Mouse (Mus musculus) liver, embryonic 15.5 days (tissue): ENCODE measurements around the gene Mrpl42. TPM values are rescaled to one million over a fixed set of nuclear protein-coding genes. Genes with fewer than 3 reads are reported as not detected.

ENCODE experiments used
- ATAC-seq: fragments of 200-750 bp; cut with Nextera tagmentation; 2 replicates; pipeline ENCODE4 v1.8.0; 2017; ENCODE audit warnings: moderate number of reproducible peaks, mild to moderate bottlenecking, moderate library complexity; ENCODE audit not compliant: insufficient read depth
- H3K27ac ChIP-seq: fragments of 300-500 bp; sonication (generic); replicated peaks from 2 replicates; pipeline ENCODE4 v1.5.1; 2015; ENCODE audit warnings: mild to moderate bottlenecking, inconsistent platforms
- H3K27me3 ChIP-seq: fragments of 300-500 bp; sonication (generic); 2 replicates; pipeline ENCODE4 v1.6.1; 2015; ENCODE audit warnings: mild to moderate bottlenecking, inconsistent platforms
- H3K36me3 ChIP-seq: fragments of 300-500 bp; sonication (generic); replicated peaks from 2 replicates; pipeline ENCODE4 v1.6.1; 2015; ENCODE audit warnings: moderate library complexity, mild to moderate bottlenecking, inconsistent platforms
- H3K4me1 ChIP-seq: fragments of 300-500 bp; sonication (generic); replicated peaks from 2 replicates; pipeline ENCODE4 v1.6.1; 2015; ENCODE audit warnings: inconsistent platforms
- H3K4me2 ChIP-seq: fragments of 300-500 bp; sonication (generic); 2 replicates; pipeline ENCODE4 v1.6.1; 2015; ENCODE audit warnings: moderate library complexity, mild to moderate bottlenecking, inconsistent platforms
- H3K4me3 ChIP-seq: fragments of 300-500 bp; sonication (generic); replicated peaks from 2 replicates; pipeline ENCODE4 v1.5.1; 2015; ENCODE audit warnings: mild to moderate bottlenecking, inconsistent platforms
- H3K9ac ChIP-seq: fragments of 300-500 bp; sonication (generic); 2 replicates; pipeline ENCODE4 v1.6.1; 2015; ENCODE audit warnings: moderate library complexity, mild to moderate bottlenecking, inconsistent platforms
- H3K9me3 ChIP-seq: fragments of 300-500 bp; sonication (generic); replicated peaks from 2 replicates; pipeline ENCODE4 v1.6.1; 2016; ENCODE audit warnings: inconsistent platforms
- WGBS: fragments of 180-500 bp; shearing (Covaris S2); methylation state at CpG from one replicate; pipeline ENCODE4 v1.1.7; 2015; ENCODE audit warnings: mixed read lengths; ENCODE audit not compliant: insufficient replicate concordance; 5-methylcytosine and 5-hydroxymethylcytosine counted together
- polyA plus RNA-seq: library from polyadenylated mRNA; unstranded; fragments of >200 nt; fragmentation: Nextera tagmentation; extraction: Ambion mirVana; gene quantifications from 2 replicates; pipeline ENCODE4 v1.2.1, GENCODE M21; 2015

Mrpl42 gene
- polyA plus RNA-seq, 1 experiment from 2014 or later: 157 TPM

DNA sequence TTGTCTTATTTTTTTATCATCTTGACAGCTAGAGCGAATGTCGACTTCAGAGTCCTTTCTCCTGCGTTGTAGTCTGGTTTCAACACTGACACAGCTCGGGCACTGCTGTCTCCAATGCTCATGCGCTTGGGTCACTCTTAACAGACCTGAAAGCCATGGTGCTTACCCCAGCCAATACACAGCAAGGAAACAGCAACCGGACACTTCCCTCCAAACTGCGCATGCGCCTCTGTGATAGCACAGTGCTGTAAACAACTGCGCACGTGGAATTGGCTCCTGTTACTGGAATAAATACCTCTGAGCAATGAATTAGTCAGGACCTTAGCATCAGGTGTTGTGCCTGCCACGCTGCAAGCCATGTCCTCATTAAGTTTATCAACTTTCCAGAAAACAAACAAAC is 24.2 kb downstream of the Mrpl42 start:
- Histone ChIP-seq H3K4me3 (no peak overlapping the region), H3K27me3 (no peaks in the 10 kb centered on the region), H3K4me1 (no peaks in the 10 kb centered on the region), H3K9ac (no peak overlapping the region), H3K27ac (no peak overlapping the region), H3K9me3 (no peaks in the 10 kb centered on the region), H3K36me3 (peaks cover 13% of the 10 kb centered on the region), H3K4me2 (no peak overlapping the region)
- ATAC-seq: no peak
- 69% methylated on average over 11 of the region's 11 CpGs for WGBS

DNA sequence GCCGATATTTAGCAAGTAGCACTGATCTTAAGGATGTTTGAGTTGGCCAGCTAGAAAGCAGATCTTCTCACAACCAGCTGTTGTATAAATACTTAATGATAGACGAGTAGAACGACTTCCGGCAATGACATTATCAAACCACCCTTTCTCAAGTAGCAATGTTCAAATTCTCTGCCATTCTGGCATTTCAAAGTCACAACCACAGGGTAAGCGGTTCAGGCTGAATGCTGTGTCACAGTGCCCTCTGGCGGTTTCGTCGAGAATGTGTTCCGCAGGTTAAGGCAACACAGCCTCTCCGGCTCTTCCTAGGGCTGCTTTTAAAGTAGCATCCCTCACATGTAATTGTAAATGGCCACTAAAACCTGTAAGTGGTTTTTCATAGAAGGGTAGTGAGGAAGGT is 25.8 kb downstream of the Mrpl42 start:
- peaks cover 3% of the 10 kb centered on the region; the same call in 1 of the 2 replicates for H3K36me3 ChIP-seq
- H3K9ac ChIP-seq: no peak overlapping the region
- ATAC-seq: no peak
- WGBS: 11% methylated on average over 10 of the region's 10 CpGs
- no peaks in the 10 kb centered on the region for H3K4me1 ChIP-seq
- H3K4me3 ChIP-seq: no peak overlapping the region
- H3K9me3 ChIP-seq: no peaks in the 10 kb centered on the region
- no peak overlapping the region for H3K4me2 ChIP-seq
- H3K27ac ChIP-seq: no peak overlapping the region
- H3K27me3 ChIP-seq: no peaks in the 10 kb centered on the region

DNA sequence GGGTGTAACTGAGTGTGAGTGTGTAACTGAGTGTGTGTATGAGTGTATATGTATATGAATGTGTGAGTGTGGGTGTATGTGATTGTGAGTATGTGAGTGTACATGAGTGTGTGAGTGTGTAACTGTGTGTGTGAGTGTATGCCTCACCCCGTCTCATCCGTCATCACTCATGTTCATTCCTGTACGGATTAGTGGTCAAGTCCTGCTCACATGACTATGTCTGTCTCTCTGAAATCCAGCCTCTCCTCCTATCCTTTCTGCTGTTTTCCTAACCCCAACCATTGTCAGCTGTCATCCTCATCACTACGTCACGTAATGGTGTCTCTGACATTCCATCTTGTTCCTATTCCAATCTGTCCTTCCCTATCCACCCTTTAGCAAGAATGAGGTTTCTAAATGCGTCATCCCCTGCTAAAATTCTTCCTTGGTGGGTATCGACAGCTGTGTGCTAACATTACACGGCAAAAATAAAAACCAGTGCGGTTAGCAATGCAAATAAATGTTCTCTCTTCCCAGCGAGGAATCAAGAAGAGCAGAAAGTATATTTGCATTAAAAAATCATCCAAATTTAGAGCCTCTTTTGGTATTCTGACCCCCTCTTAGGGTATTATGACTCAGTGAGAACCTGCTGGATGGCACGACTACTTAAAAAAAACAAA is 29.7 kb downstream of the Mrpl42 start:
- no peak overlapping the region for H3K4me2 ChIP-seq
- no peaks in the 10 kb centered on the region for H3K36me3 ChIP-seq
- H3K4me1 ChIP-seq: no peaks in the 10 kb centered on the region
- H3K9ac ChIP-seq: no peak overlapping the region
- no peaks in the 10 kb centered on the region for H3K27me3 ChIP-seq
- H3K4me3 ChIP-seq: no peak overlapping the region
- ATAC-seq: no peak
- no peak overlapping the region for H3K27ac ChIP-seq
- 68% methylated on average over 11 of the region's 11 CpGs for WGBS
- no peaks in the 10 kb centered on the region for H3K9me3 ChIP-seq

DNA sequence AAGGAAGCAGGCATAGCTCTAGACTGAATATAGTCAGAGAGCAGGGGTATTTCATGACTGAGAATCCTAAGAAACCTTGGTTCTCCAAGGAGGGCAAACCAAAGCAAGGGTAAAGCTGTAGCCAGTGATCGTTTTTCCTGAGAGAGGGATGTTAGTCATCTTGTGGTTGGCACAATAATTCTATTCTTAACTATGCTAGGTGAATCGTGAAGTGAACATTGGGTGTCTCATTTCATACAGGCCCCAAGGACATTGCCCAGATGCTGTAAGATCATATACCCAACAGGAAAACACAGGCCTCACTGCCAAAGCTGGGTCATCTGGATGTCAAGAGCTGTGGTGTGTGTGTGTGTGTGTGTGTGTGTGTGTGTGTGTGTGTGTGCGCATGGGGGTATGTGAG is 30.6 kb downstream of the Mrpl42 start:
- Histone ChIP-seq H3K27me3 (no peaks in the 10 kb centered on the region), H3K27ac (no peak overlapping the region), H3K4me3 (no peak overlapping the region), H3K4me1 (no peaks in the 10 kb centered on the region), H3K9me3 (no peaks in the 10 kb centered on the region), H3K4me2 (no peak overlapping the region), H3K36me3 (no peaks in the 10 kb centered on the region), H3K9ac (no peak overlapping the region)
- no peak for ATAC-seq
- WGBS: 60% methylated on average over 3 of the region's 3 CpGs

DNA sequence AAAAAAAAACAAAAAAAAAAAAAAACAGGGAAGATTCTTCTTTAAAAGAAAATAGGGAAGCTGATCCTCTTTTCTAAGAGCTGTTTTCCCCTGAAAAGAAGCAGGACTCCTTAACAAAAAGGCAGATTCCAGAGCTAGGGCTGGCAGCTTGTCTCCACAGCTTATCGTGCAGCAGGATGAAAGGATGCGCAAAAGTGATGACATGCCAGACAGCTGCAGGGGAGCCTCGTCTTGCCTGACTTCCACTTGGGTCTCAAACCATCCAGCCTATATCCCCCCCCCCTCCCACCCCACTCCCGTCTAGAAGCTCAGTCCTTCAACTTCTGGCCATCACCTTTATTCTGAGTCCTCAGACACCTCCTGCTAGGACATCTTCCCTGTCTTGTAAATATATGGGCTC is 32.8 kb downstream of the Mrpl42 start:
- H3K4me1 ChIP-seq: no peaks in the 10 kb centered on the region
- H3K4me2 ChIP-seq: no peak overlapping the region
- no peak overlapping the region for H3K4me3 ChIP-seq
- no peaks in the 10 kb centered on the region for H3K36me3 ChIP-seq
- ATAC-seq: no peak
- no peaks in the 10 kb centered on the region for H3K9me3 ChIP-seq
- no peak overlapping the region for H3K27ac ChIP-seq
- 61% methylated on average over 4 of the region's 4 CpGs for WGBS
- H3K9ac ChIP-seq: no peak overlapping the region
- H3K27me3 ChIP-seq: no peaks in the 10 kb centered on the region

DNA sequence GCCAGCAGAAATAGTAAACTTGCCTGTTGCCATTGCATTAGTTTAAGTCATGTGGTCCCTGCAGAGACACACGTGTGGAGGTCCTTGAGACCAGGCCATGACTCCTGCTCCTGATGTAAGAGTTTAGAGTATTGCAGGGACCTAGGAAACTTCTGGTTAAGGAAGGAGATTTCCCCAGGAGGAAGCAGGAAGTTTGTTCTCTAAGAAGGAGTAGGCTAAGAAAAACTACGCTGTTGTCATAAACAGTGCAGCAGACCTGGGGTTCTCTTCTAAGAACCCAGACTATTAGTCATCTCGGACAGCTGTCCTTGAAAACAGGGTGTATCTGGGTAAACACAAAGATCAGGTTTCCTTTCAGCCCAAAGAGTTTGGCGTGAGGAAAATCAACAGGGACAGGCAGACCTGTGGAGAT is 36.2 kb downstream of the Mrpl42 start:
- Histone ChIP-seq H3K4me2 (no peak overlapping the region), H3K4me1 (no peaks in the 10 kb centered on the region), H3K4me3 (no peak overlapping the region), H3K36me3 (no peaks in the 10 kb centered on the region), H3K27me3 (no peaks in the 10 kb centered on the region), H3K9me3 (no peaks in the 10 kb centered on the region), H3K27ac (no peak overlapping the region), H3K9ac (no peak overlapping the region)
- 37% methylated on average over 4 of the region's 4 CpGs for WGBS
- ATAC-seq: no peak

DNA sequence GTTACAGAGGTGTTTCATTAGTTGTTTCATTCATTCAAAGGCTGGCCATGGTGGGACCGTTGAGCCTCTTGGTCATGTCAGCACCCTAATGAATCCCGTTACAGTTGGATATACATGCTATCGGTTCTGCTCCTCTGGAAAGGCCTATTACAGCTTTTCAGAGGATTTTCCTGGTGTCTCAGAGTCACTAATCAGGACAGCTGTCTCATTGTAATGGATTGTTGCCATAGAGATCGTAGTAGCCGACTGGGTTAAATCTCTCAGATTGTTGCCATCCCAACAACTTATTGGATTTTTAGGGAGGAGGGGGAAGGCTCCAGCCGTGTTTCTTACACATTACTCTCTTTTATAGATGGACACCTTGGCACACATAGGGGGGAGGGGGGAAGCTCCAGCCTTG is 37.2 kb downstream of the Mrpl42 start:
- Histone ChIP-seq H3K9me3 (no peaks in the 10 kb centered on the region), H3K9ac (no peak overlapping the region), H3K27ac (no peak overlapping the region), H3K4me1 (no peaks in the 10 kb centered on the region), H3K36me3 (no peaks in the 10 kb centered on the region), H3K27me3 (no peaks in the 10 kb centered on the region), H3K4me2 (no peak overlapping the region), H3K4me3 (no peak overlapping the region)
- ATAC-seq: no peak
- 66% methylated on average over 6 of the region's 6 CpGs for WGBS

DNA sequence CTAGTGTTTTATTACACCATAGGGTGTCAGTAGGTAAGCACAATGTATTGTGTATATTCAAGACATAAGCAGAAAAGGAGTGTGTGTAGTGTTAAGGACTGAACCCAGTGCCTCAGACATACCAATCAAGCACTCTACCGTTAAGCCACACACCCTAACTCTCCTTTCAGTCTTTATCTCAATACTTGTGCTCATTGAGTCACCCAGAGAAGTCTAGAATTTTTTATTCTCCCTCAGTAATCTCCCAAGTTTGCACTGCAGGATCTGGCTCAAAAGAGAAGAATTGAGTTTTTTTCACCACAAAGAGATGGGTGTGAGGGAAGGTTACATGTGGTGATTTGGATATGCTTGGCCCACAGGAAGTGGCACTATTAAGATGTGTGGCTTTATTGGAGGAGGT is 39.5 kb downstream of the Mrpl42 start:
- WGBS: 35% methylated on average over 1 of the region's 1 CpGs
- no peaks in the 10 kb centered on the region for H3K27me3 ChIP-seq
- H3K9ac ChIP-seq: no peak overlapping the region
- no peak overlapping the region for H3K4me2 ChIP-seq
- no peak overlapping the region for H3K4me3 ChIP-seq
- no peaks in the 10 kb centered on the region for H3K9me3 ChIP-seq
- H3K4me1 ChIP-seq: 0 out of 2 replicates have a peak, but pooled peaks cover under 1% of the 10 kb centered on the region
- H3K36me3 ChIP-seq: no peaks in the 10 kb centered on the region
- no peak for ATAC-seq
- H3K27ac ChIP-seq: no peak overlapping the region

DNA sequence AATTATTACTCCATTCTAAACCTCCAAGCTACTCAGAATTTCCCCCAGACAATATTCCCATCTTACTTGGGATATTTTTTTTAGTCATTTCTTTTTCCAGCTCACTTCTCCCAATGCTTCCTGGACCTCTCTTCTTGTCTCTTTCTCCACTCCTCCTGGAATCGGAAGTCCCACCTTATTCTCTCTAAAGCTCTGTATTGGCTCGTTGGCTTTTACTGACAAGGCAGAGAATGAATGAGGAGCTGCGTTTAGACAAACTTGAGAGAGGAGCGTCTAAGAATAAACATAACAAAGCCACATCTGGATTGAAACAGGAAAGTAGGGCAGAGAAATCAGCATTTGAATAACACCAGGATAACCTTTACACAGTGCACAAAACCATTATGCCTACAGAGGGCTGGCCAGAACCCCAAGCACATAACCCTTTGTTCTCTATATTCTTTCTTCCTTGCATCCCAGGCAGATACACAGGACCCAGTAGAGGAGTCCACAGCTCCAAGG is 40.6 kb downstream of the Mrpl42 start:
- no peak overlapping the region for H3K27ac ChIP-seq
- H3K9me3 ChIP-seq: no peaks in the 10 kb centered on the region
- no peaks in the 10 kb centered on the region for H3K27me3 ChIP-seq
- ATAC-seq: no peak
- 53% methylated on average over 4 of the region's 4 CpGs for WGBS
- H3K4me2 ChIP-seq: no peak overlapping the region
- H3K4me1 ChIP-seq: 0 out of 2 replicates have a peak, but pooled peaks cover 2% of the 10 kb centered on the region
- no peaks in the 10 kb centered on the region for H3K36me3 ChIP-seq
- H3K9ac ChIP-seq: no peak overlapping the region
- H3K4me3 ChIP-seq: no peak overlapping the region

DNA sequence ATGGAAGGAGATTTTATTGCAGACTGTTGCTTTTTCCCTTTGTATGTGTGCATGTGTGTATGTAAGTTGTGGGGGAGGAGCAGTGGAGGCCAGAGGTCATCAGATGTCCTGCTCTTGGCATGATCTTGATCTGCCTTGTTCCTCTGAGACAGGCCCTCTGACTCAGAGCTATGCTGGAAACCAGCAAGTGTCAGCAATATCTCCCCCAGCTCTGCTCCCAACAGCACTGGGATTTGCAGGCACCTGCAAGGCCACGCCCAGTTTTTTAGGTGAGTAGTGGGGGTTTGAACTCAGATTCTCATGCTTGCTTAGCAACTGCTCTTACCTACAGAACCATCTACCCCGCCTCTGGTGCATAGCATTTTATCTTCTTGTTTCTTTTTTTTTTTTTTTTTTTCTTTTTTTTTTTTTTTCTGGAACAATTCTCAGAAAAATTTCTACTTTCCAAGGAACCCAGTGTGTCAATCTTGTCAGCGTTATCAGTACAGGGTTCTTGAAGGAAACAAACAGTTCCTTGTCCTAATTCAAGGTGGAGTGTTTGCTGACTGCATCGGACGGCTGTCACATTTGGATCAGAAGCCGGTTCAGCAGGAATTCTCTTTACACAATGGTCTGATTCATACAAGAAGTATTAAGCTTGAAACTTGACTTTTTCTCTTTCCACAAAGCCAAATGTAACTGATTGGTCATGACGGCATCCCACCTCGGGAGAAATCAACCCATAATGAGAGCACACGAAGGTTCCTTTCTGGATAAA is 43.5 kb downstream of the Mrpl42 start:
- Histone ChIP-seq H3K9ac (no peak overlapping the region), H3K36me3 (no peaks in the 10 kb centered on the region), H3K27me3 (no peaks in the 10 kb centered on the region), H3K4me3 (no peak overlapping the region), H3K4me2 (no peak overlapping the region), H3K4me1 (0 out of 2 replicates have a peak, but pooled peaks cover 2% of the 10 kb centered on the region), H3K27ac (no peak overlapping the region), H3K9me3 (no peaks in the 10 kb centered on the region)
- WGBS: 61% methylated on average over 9 of the region's 9 CpGs
- ATAC-seq: no peak

DNA sequence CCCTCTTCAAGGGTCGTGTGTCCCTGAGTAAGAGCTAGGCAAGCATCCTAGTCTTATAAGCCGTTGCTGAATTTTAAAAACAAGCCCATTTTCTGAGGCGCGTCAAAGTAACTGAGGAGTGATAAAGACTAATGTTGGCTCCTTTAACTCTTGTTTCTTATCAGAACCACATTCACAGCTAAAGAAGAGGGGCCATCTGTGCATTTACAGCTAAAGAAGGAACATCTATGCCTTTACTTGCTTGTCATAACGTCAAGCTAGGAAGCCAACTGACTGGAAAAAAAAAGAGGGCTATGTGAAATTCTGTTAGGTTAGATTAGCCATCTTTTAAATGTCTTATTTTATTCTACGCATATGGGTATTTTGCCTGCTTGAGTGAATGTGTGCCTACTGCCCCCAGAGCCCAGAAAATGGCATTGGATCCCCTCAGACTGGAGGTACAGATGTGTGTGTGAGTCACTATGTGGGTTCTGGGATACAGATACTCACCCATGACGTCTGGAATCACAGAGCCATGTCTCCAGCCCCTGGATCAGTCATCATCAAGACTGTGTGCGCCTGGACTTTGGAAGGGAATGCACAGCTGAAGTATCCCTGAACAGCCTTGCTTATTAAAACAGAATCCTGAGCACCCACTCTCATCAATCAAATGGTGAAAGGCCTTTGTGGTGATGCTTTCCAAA is 44.2 kb downstream of the Mrpl42 start:
- Histone ChIP-seq H3K4me1 (0 out of 2 replicates have a peak, but pooled peaks cover 2% of the 10 kb centered on the region), H3K36me3 (no peaks in the 10 kb centered on the region), H3K9ac (no peak overlapping the region), H3K9me3 (no peaks in the 10 kb centered on the region), H3K27me3 (no peaks in the 10 kb centered on the region), H3K4me3 (no peak overlapping the region), H3K27ac (no peak overlapping the region), H3K4me2 (no peak overlapping the region)
- no peak for ATAC-seq
- WGBS: 47% methylated on average over 8 of the region's 8 CpGs
